Mouse (Mus musculus) gonadal fat pad, adult 2 months (tissue): Measurements from ENCODE around the gene Gm3336. TPM values are rescaled to one million over a fixed set of nuclear protein-coding genes. Genes with fewer than 3 reads are reported as not detected.

Source experiments
- DNase-seq: peaks from one replicate; pipeline ENCODE4 v3.0.0-alpha.2; 2012; ENCODE audit warnings: low read depth
- polyA plus RNA-seq: library from polyadenylated mRNA; depleted of rRNA; stranded (reverse); fragments of >200 nt; gene quantifications from 2 replicates; pipeline ENCODE4 v1.2.3, GENCODE M21; 2012

Gm3336 gene
- polyA plus RNA-seq, 1 experiment = 0.35 TPM

DNA sequence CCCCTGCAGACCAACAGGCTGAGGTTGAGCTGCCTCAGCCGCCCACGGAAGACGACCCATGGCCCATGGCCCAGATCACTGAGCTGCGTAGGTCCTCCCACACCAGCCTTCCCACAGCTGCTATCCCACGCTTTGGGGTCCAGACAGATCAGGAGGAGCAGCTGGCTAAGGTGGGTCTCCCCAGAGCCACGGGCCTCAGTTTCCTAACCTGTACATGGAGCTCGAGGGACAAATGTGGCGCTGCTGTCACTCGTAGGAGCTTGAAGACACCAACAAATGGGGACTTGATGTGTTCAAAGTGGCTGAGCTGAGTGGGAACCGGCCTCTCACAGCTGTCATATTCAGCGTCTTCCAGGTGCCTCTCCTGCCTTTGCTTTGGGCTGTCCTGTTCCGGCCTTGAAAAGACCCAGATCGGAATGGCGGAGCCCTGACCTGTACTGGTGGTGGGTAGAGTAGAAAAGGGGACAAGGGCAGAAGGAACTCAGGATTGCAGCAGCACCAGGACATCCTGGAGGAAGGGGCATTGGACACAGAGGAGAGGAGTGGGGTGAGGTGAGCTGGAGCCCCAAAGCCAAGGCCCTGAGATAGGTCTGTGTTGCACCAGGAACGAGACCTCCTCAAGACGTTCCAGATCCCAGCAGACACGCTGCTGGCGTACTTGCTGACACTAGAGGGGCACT lies 29.0 kb downstream of the Gm3336 start:
- DNase-seq = no peak

DNA sequence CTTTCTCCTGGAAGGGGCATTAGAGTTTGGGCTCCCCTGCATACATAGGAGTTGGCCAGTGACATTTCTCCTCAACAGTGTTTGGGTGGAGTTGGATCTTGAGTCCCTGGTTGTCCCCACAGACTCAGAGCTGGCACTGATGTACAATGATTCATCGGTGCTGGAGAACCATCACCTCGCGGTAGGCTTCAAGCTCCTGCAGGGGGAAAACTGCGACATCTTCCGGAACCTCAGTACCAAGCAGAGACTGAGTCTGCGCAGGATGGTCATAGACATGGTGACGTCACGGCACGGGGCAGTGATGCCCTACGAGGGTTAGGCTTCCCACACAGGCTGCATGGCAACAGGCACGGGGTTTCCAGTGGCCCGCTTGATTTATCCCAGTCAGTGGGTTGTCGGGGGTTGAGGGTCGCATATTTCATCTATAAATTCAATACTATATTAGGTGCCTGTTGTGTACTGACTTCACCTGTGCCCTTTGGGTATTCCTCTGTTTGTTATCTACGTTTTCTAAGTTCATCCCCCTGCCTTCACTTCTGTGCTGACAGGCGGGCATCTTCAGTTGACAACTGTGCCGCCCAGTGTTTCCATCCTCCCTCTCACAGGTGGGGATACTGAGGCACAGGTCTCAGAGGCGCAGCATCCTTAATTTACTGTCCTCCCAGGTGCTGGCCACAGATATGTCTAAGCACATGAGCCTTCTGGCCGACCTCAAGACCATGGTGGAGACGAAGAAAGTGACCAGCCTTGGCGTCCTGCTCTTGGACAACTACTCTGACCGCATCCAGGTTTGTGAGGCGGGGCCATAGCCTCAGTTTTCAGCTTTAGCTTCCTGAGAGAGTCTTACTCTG lies 30.1 kb downstream of the Gm3336 start:
- no peak for DNase-seq

DNA sequence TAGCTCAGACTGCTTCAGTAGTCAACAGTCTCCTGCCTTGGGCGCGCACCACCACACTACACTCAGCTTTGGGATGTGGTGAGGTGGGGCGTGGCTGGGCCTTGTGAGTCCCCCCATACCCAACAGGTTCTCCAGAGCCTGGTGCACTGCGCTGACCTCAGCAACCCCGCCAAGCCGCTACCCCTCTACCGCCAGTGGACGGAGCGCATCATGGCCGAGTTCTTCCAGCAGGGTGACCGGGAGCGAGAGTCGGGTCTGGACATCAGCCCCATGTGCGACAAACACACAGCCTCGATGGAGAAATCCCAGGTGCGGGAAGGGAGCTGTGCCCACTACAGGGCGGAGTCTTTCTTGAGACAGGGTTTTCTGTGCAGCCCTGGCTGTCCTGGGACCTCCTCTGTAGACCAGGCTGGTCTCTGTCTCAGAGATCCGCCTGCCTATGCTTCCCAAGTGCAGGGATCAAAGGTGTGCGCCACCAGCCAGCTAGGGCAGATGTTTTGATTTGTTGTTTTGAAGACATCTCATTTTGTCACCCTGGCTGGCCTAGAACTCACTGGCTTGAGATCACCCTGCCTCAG lies 30.8 kb downstream of the Gm3336 start:
- no peak for DNase-seq

DNA sequence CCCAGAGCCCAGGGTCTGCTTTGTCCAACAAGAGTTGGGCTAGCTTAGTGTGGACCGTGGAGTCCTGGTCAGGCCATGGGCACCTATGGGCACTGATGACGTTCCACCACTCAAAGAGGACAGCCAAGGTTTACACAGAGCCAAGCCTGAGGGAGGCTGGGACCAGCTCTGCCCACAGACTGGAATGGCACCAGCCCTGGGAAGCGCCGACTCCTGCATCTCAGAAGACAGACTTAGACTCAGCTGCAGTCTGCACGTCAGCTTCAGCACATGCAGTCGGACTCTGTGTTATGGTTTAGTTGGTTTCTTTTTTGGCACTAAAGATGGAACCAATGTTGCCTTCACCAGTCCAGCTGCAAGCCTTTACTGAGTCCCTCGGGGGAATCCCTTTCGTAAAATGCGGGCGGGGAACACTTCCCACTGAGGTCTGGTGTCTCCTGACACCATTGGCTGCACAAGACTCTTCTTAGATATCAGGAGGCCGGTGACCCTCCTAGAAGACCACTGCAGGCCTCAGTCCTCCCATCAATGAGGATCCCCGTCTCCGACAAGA lies 31.9 kb downstream of the Gm3336 start:
- DNase-seq = no peak

DNA sequence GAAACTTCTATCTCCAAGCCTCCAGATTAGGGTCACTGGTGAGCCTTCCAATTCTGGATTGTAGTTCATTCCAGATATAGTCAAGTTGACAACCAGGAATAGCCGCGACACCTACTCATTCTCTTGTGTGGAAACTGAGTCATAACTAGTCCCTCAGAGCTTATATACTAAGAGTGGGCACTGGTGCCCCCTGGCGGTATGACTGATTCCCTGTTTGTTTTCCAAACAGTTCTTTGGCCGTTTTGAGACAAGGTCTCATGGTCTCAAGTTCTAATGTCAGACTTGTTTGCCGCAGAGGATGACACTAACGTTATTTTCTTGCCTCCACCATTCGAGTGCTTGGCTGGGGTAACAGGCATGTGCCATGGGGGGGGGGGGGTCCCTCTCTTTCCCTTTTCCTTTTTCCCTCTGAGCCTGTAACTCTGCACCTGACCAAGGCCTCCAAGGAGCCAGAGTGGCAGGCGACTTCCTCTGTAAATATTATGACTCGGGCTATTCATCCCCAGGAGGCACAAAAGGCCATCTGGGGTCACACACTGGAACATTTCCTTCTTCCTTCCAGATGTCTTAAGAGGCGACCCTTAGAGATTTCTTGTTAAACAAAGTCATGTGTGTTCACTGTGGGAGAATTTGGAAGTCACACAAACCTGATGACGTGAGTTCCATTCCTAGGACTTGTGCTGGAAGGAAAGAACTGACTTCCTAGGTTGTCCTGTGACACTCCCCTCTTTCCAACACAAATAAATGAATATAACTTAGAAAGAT lies 33.8 kb downstream of the Gm3336 start:
- no peak for DNase-seq

DNA sequence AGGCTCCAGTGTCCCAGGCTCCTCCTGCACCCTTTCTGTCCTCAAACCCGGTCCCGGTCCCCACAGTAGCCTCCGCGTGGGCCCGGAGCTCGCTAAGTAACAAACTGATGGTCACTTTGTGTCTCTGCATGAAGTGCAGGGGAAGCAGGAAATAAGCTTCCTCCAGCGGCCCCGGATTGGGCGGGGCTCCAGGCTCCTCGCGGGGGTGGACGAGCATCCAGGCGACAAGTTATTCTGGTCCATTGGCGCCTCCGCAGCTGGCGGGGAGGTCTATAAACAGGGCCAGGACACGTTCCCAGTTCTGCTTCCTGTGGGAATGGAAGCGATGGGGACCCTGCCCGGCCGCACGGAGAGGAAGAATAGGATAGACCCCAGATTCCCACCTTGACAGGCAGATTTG lies 34.8 kb downstream of the Gm3336 start:
- no peak for DNase-seq

DNA sequence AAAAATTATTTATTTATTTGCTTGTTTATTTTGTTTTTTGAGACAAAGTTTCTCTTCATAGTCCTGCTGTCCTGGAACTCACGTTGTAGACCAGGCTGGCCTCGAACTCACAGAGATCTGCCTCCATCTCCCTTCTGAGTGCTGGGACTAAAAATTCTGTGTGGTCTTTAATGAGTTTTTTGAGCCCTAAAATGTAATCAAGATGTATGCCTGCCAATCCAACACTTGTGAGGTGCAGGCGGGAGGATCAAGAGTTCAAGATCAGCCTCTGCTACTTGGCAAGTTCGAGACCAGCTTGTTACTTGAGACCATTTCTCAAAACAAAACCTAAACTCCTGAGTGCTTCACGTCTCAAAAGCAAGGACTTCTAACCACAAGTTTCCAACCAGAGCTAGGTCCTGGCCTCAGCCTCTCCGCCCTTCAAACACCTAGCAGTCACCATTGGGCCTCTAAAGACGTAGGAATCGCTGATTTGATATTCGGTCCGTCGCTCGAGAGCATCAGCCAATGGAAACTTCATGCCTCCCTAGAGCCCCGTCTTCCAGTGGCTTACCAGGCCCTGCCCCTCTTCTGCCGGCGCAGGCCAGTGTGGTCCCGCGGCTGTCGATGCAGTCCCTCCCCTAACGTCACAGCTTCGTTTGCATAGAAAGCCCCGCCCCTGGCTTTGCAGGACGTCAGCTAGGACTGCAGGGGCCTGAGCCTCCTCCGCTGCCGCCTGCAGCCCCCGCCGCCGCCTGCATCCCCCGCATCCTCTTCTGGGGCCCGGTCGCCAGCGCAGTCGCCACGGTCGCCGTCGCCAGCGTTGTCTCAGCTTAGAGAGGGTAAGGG lies 35.9 kb downstream of the Gm3336 start, which contains the start of gene Rab3a:
TSS of gene Rab3a (plus strand) at position 637 of the 828 bp plus-strand sequence.
- DNase-seq = peak; percentile 92

DNA sequence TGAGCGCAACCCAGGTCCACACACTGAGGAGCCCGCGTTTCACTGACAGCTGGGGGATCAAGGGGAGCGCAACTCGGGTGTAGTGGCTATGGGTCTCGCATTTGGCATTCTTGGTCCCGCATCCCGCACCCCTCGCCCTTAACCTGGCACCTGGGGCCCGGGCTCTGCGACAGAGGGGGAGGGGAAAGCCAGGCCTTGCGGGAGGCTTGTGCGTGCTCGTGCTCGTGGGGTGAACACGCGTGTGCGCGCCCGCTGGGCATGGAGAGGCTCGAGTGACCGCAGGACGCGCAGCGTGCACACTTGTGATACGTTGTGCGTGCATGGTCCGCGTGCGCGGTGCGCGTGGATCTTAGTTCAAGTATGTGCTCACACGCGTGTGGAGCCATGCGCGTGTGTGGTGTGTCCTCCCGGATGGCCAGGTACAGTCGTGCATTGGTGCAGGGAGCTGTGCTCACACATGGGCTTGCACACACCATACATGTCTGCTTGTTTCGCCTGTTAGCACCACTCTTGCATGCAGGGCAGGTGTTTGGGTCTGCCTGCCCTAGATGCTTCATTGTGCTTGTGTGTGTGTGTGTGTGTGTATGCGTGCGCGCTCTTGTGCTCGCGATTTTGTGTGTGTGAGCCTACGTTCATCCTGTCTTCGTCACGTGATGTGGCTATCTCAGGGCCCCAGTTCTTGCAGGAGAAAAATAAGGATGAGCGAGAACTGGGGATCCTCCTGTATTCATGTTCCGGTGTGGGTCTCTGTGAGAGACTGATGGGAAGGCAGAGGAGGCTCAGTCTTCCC lies 36.7 kb downstream of the Gm3336 start:
- DNase-seq = no peak

DNA sequence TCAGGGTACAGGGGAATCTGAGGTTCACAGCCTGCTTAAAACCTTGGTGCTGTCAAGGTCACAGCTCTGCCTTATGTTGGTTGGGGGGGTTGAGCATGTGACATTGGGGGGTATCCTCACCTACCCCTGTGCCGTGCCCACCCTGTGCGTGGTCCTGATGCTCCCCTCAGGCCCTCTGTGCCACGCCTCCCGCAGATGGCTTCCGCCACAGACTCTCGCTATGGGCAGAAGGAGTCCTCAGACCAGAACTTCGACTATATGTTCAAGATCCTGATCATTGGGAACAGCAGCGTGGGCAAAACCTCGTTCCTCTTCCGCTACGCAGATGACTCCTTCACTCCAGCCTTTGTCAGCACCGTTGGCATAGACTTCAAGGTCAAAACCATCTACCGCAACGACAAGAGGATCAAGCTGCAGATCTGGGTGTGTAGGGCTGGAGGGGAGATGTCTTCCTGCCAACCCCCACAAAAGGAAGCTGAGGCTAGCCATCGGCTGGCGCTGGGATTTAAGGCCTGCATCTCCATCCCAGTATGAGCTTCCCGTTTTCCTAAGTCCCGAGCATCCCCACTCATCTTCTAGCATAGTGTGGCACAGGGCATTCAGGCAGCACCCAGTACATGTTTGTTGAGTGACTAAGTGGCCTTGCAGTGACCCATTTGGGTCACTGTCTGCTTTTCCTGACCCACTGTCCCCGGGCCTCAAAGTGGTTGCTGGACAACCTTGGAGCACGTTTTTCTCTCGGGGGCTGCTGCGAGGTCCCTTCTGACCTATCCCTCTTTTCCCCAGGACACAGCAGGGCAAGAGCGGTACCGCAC lies 37.5 kb downstream of the Gm3336 start:
- no peak for DNase-seq

DNA sequence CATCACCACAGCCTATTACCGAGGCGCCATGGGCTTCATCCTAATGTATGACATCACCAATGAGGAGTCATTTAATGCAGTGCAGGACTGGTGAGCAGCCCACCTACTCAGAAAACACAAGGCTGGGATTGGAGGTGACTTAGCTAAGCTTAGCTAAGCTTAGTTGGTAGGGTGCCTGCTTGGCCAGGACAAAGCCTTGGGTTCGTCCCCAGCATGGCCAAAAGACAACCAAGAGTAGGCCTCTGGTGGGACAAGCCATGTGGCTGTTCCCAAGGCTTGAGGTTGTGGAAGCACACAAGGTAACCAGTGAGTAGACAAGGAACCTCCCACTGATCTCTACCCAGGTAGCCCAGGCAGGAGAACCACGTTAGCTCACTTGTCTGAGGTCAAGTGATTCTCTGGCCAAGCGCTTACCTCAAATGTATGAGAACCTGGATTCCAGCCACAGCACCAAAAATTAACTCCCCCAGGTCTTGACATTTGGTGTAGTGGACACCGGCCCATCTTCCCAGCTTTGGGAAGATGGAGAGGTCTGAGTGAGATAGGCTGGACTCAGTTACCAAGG lies 38.2 kb downstream of the Gm3336 start:
- no peak for DNase-seq

DNA sequence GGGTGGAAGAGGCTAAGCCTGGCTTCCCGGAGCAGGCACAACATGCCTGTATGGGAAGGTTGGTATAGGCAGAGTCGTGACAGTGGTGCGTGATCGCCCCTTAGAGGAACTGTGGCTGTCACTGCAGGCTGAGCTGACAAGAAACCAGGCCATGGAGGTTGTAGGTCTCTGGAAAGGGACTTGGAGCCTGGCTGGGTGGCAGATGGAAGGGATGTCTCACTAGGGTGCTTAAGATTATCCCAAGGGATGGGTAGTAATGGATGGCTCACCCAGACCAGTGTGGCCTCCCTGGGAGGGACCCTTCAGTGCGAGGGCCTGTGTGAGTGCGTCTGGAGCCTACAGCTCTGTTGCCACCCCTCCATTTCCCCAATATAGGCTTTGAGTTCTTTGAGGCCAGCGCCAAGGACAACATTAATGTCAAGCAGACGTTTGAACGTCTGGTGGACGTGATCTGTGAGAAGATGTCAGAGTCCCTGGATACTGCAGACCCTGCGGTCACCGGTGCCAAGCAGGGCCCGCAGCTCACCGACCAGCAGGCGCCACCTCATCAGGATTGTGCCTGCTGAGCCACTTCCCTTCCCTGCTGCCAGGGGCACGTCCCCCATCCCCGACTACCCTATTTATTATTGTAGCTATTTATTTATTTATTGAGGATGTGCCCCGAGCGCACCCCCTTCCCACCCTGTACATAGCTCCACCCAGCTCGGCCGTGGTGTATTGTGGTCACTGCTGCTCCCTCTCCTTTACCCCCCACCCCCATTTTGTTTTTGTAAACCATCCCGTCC lies 39.4 kb downstream of the Gm3336 start:
- DNase-seq = no peak

DNA sequence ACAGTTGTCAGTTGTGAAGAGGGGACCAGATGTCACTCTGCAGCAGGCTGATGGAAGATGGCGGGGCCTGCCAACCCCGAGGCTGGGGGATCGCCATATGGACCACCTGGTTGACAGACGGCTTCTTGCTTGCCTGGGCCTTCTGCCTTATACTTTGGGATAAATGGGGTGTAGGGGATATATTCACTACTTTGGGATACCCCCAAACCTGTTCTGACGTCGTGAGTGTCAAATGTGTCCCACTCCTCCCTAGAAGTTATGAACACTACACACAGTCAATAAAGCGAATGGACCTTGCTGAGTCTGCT lies 39.9 kb downstream of the Gm3336 start:
- DNase-seq = no peak

DNA sequence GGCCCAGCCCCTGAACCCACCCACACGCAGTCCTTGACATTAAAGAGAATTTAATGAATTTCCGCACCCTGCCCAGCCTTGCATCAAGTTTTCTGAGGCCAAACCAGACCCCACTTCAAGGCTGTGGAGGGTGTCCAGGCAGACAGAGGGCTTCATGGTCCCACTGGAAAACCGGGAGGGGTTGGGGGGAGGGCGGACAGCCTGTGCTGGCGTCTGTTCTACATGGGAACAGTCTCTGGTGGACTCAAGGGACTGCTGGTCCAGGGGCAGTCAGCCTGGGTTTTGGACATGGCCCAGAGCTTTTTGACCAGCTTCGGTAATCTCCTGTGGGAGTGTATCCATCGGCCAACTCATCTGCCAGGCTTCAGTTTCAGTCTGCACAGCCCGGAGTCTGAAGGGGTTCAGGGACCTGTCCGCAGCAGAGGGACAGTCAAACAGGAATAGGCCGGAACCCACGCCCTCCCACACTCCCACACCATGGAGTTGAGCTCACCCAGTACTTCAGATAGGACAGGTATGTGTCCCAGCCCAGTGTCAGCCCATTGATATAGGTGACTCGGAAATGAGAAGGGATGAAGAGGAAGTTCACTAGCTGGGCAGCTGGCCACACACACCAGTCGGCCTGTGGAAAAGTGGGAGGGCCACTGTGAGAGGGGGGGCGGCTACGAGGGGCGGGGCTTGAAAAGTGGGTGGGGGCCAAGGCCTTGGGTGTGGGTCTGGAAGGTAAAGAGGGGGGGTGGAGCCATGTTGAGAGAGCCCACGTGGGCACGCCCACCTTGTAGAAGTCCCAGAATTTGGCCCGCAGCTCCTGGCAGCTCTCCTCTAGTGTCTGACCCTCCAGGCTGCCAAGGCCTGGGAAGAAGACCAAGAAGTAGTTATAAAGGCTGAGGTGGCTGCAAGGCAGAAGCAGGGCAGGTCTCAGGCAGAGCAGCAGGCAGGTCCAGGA lies 40.5 kb downstream of the Gm3336 start:
- no peak for DNase-seq

DNA sequence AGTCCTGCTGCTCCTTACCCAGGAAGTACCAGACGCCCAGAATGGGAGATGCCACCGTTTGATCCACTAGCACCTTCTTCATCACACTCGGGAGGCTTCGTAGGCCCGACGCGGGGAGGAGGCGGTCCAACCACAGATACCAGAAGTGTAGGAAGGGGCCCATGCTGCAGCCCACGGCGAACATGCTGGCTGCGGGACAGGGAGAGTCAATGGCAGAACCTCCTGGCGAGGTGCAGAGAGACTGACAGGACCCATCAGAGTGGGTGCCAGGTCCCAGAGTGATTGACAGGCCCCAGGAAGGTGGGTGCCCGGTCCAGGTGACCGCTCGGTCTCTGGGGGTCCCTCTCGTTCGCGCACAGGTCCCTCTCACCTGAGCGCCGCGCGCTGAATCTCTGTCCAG lies 42.0 kb downstream of the Gm3336 start:
- no peak for DNase-seq

DNA sequence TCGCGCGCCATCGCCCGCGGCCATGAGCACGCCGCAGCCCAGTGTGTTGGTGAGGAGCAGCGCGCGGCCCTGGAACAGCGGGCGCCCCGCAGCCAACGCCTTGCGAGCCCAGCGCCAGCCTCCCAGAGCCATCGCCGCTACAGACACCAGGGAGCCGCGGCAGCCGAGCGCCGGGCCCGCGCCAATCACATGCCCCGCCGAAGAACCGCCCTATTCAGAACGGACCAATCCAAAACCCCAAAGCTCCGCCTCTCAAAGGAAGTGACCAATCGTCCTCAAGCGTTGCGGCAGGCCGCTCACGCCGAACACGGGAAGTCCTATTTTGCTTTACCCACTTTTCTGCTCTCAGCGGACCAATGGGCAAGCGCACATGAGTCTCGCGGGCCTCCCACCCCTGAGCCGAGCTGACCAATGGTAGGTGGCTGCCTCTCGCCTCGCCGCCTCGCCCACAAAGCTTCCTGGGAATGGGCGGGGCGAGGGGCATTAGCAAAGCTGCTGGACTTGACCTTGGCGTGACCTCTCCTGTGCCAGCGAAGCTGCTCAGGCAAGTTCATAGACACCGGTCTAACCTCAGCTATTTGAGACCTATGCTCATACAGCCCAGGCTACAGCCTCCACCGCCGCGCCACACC lies 42.5 kb downstream of the Gm3336 start, which contains the start of gene Mpv17l2:
TSS of gene Mpv17l2 (minus strand) at position 172 of the 632 bp plus-strand sequence.
- DNase-seq = no peak

DNA sequence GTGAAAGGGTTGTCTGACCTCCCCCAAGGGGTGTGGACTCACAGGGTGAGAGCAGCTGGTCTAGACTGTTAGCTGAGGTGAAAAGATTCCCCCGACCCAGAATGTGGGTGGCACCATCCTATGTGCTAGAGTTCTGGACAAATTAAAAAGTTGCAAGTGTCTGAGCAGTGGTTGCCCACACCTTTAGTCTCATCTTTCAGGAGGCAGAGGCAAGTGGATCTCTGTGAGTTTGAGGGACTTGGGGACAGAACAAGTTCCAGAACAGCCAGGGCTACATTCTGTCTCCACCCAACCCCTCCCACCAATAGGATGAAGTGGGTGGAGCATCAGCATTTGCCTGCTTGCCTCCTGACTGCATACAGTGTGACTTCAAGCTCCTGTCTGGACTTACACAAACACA lies 43.8 kb downstream of the Gm3336 start:
- no peak for DNase-seq
